In genomic region chr15:32432927-32433832, GRCm38 (mm10) we compare ENCODE assay signal across 8 mouse cellular contexts.
DNase-seq lines count a peak whose midpoint lies in the region; ATAC-seq lines count a peak whose summit lies in the region.

No protein-coding gene starts in this region.

- no peak overlapping the region for H3K9ac ChIP-seq in kidney, embryonic 14.5 days (ENCODE audit: low read depth, low read length)
- no peak overlapping the region for H3K9ac ChIP-seq in limb, embryonic 12.5 days (replicated peaks)

- H3K36me3 ChIP-seq in kidney, embryonic 14.5 days (ENCODE audit: control insufficient read depth, insufficient read depth, low read length): no peaks in the 10 kb centered on the region
- no peaks in the 10 kb centered on the region for H3K36me3 ChIP-seq in limb, embryonic 12.5 days

- no peak overlapping the region for H3K4me2 ChIP-seq in kidney, embryonic 14.5 days (replicated peaks; ENCODE audit: low read depth, low read length)
- H3K4me2 ChIP-seq in limb, embryonic 12.5 days: peak overlapping the region; percentile 26

- no peak overlapping the region; the same call in 1 of the 2 replicates for H3K27ac ChIP-seq in kidney, embryonic 14.5 days (ENCODE audit: low read depth, low read length)
- peak overlapping the region; percentile 66 for H3K27ac ChIP-seq in limb, embryonic 12.5 days

- WGBS in kidney, embryonic 14.5 days: 57% methylated on average over 13 of the region's 13 CpGs
- WGBS in limb, embryonic 12.5 days: 47% methylated on average over 13 of the region's 13 CpGs

- H3K4me3 ChIP-seq in kidney, embryonic 14.5 days (ENCODE audit: low read length): no peak overlapping the region
- H3K4me3 ChIP-seq in limb, embryonic 12.5 days (replicated peaks): no peak overlapping the region

- no peaks in the 10 kb centered on the region for H3K27me3 ChIP-seq in kidney, embryonic 14.5 days (ENCODE audit: control insufficient read depth, insufficient read depth, low read length)
- no peaks in the 10 kb centered on the region for H3K27me3 ChIP-seq in limb, embryonic 12.5 days

- no peaks in the 10 kb centered on the region for H3K9me3 ChIP-seq in kidney, embryonic 14.5 days (ENCODE audit: control insufficient read depth, low read length)
- no peaks in the 10 kb centered on the region for H3K9me3 ChIP-seq in limb, embryonic 12.5 days

- no peaks in the 10 kb centered on the region for H3K4me1 ChIP-seq in kidney, embryonic 14.5 days (ENCODE audit: control insufficient read depth, insufficient read depth, low read length)
- H3K4me1 ChIP-seq in limb, embryonic 12.5 days (replicated peaks): peaks cover 18% of the 10 kb centered on the region

- ATAC-seq in kidney, embryonic 14.5 days (ENCODE audit: low FRiP score, low TSS enrichment): no peak
- no peak for ATAC-seq in limb, embryonic 12.5 days (ENCODE audit: insufficient number of reproducible peaks, insufficient read depth, low FRiP score, low TSS enrichment, low read depth)

- DNase-seq in kidney, postnatal 4 days: peak; percentile 30 to 45
- peak; percentile 10 for DNase-seq in embryo, embryonic 9.5 days (ENCODE audit: extremely low spot score)
- DNase-seq in forelimb bud, embryonic 11.5 days (ENCODE audit: low read depth, low spot score): peak; percentile 61
- no peak for DNase-seq in spleen, postnatal 10 days (ENCODE audit: low spot score in 2 of 2)
- no peak for DNase-seq in lung, postnatal 25 days (ENCODE audit: low spot score)
- no peak for DNase-seq in adrenal gland, postnatal 25 days

Comparison
In these comparisons a context has a peak if more than half of its experiments do, and no peak if none do; other contexts are left out.
1. DNase-seq: peak in kidney, postnatal 4 days (2 of 2), embryo, embryonic 9.5 days (single experiment) and forelimb bud, embryonic 11.5 days (single experiment); none in spleen, postnatal 10 days (0 of 2), lung, postnatal 25 days (single experiment) and adrenal gland, postnatal 25 days (single experiment).